Comparison of ENCODE assay signal across 18 mouse cellular contexts in genomic region chr7:84237655-84238054, GRCm38 (mm10).
DNase-seq lines count a peak whose midpoint lies in the region; ATAC-seq and TF ChIP-seq lines count a peak whose summit lies in the region.
"Had no signal": no experiment of that assay in that cellular context is flagged by ENCODE, and none has a peak within 500 bp of the region (broad histone marks: within the 10 kb centered on the region; RNA-seq: fewer than 3 reads in every experiment).

No protein-coding gene starts in this region.

- H3K9ac ChIP-seq in embryonic facial prominence, embryonic 11.5 days (replicated peaks; ENCODE audit: low read length) = no peak overlapping the region
- H3K9ac ChIP-seq in limb, embryonic 15.5 days = no peak overlapping the region
- H3K9ac ChIP-seq in heart, embryonic 12.5 days = no peak overlapping the region
- H3K9ac ChIP-seq: forebrain, embryonic 15.5 days; liver, embryonic 14.5 days had no signal

- no peaks in the 10 kb centered on the region for H3K27me3 ChIP-seq in embryonic facial prominence, embryonic 11.5 days (ENCODE audit: control insufficient read depth, insufficient read depth, low read length)
- H3K27me3 ChIP-seq in embryonic facial prominence, embryonic 10.5 days (replicated peaks; ENCODE audit: low read depth, poor library complexity, severe bottlenecking) = no peaks in the 10 kb centered on the region
- no peaks in the 10 kb centered on the region for H3K27me3 ChIP-seq in limb, embryonic 15.5 days
- H3K27me3 ChIP-seq in myocyte (ENCODE audit: control insufficient read depth, insufficient read depth, insufficient read length) = no peaks in the 10 kb centered on the region
- no peaks in the 10 kb centered on the region for H3K27me3 ChIP-seq in heart, embryonic 12.5 days (replicated peaks)
- no peaks in the 10 kb centered on the region for H3K27me3 ChIP-seq in cerebellum, adult 2 months (ENCODE audit: control insufficient read depth, insufficient read depth, low read length)
- H3K27me3 ChIP-seq: forebrain, embryonic 15.5 days had no signal

- no peaks in the 10 kb centered on the region for H3K9me3 ChIP-seq in embryonic facial prominence, embryonic 11.5 days (replicated peaks; ENCODE audit: control insufficient read depth, low read length)
- no peaks in the 10 kb centered on the region for H3K9me3 ChIP-seq in embryonic facial prominence, embryonic 10.5 days
- no peaks in the 10 kb centered on the region for H3K9me3 ChIP-seq in limb, embryonic 15.5 days
- H3K9me3 ChIP-seq in heart, embryonic 12.5 days (replicated peaks) = no peaks in the 10 kb centered on the region
- H3K9me3 ChIP-seq: forebrain, embryonic 15.5 days had no signal

- H3K36me3 ChIP-seq in embryonic facial prominence, embryonic 11.5 days (replicated peaks; ENCODE audit: control insufficient read depth, insufficient read depth, low read depth, low read length) = no peaks in the 10 kb centered on the region
- no peaks in the 10 kb centered on the region for H3K36me3 ChIP-seq in embryonic facial prominence, embryonic 10.5 days (replicated peaks)
- H3K36me3 ChIP-seq in limb, embryonic 15.5 days = no peaks in the 10 kb centered on the region
- H3K36me3 ChIP-seq in myocyte (ENCODE audit: control insufficient read depth, insufficient read depth) = no peaks in the 10 kb centered on the region
- H3K36me3 ChIP-seq in heart, embryonic 12.5 days = no peaks in the 10 kb centered on the region
- H3K36me3 ChIP-seq: forebrain, embryonic 15.5 days had no signal

- peak; percentile 14 for DNase-seq in embryonic facial prominence, embryonic 11.5 days (ENCODE audit: low spot score)
- no peak for DNase-seq in embryonic facial prominence, embryonic 10.5 days (ENCODE audit: low spot score)
- DNase-seq in embryo, embryonic 11.5 days (ENCODE audit: low read depth, low spot score) = peak; percentile 17
- no peak for DNase-seq in right cerebral cortex, postnatal 14 days
- no peak for DNase-seq in cerebellum, adult 2 months
- DNase-seq: adrenal gland, postnatal 25 days; cerebellum, adult 9-11 months; gastrocnemius, postnatal 10 days; kidney, postnatal 14 days; right cerebral cortex, adult 18-20 months; spleen, adult 18-20 months; thymus, postnatal 4 days had no signal

- no peak overlapping the region for H3K4me3 ChIP-seq in embryonic facial prominence, embryonic 11.5 days (ENCODE audit: low read depth, low read length)
- H3K4me3 ChIP-seq in embryonic facial prominence, embryonic 10.5 days = no peak overlapping the region
- no peak overlapping the region for H3K4me3 ChIP-seq in limb, embryonic 15.5 days
- H3K4me3 ChIP-seq in myocyte = no peak overlapping the region
- no peak overlapping the region for H3K4me3 ChIP-seq in heart, embryonic 12.5 days
- no peak overlapping the region for H3K4me3 ChIP-seq in cerebellum, adult 2 months (replicated peaks; ENCODE audit: insufficient read depth, low read depth, low read length)
- H3K4me3 ChIP-seq: forebrain, embryonic 15.5 days had no signal

- WGBS in embryonic facial prominence, embryonic 11.5 days = 65% methylated on average over 4 of the region's 4 CpGs
- 71% methylated on average over 4 of the region's 4 CpGs for WGBS in embryonic facial prominence, embryonic 10.5 days
- WGBS in limb, embryonic 15.5 days = 56% methylated on average over 4 of the region's 4 CpGs
- WGBS in heart, embryonic 12.5 days = 74% methylated on average over 4 of the region's 4 CpGs
- 74% methylated on average over 4 of the region's 4 CpGs for WGBS in cerebellum, adult 2 months

- no peaks in the 10 kb centered on the region for H3K79me2 ChIP-seq in myocyte (ENCODE audit: control insufficient read depth, insufficient read depth)

- no peak for TF ChIP-seq CTCF in cerebellum, adult 2 months (IDR thresholded peaks at IDR 0.05; ENCODE audit: borderline replicate concordance, insufficient read depth, low read depth, low read length)

- TF ChIP-seq POLR2A in myocyte (IDR thresholded peaks at IDR 0.05; ENCODE audit: insufficient read length, low read depth) = no peak
- TF ChIP-seq POLR2A in cerebellum, adult 2 months (IDR thresholded peaks at IDR 0.05; ENCODE audit: borderline replicate concordance, insufficient read depth, low read length) = no peak

- no peak overlapping the region for H3ac ChIP-seq in myocyte (ENCODE audit: control insufficient read depth, insufficient read length)

- no peak for ATAC-seq in embryonic facial prominence, embryonic 11.5 days (replicated peaks; ENCODE audit: insufficient number of reproducible peaks, low FRiP score, low TSS enrichment, low read depth)
- no peak for ATAC-seq in limb, embryonic 15.5 days (ENCODE audit: insufficient number of reproducible peaks, low FRiP score, low TSS enrichment, low read depth)
- ATAC-seq in heart, embryonic 12.5 days (ENCODE audit: insufficient number of reproducible peaks, low FRiP score) = no peak
- ATAC-seq: forebrain, embryonic 15.5 days had no signal

- H3K27ac ChIP-seq in embryonic facial prominence, embryonic 11.5 days (replicated peaks; ENCODE audit: low read depth, low read length) = no peak overlapping the region
- H3K27ac ChIP-seq in embryonic facial prominence, embryonic 10.5 days (replicated peaks) = no peak overlapping the region
- H3K27ac ChIP-seq in limb, embryonic 15.5 days = peak overlapping the region; percentile 30; the same call in 1 of the 2 replicates
- H3K27ac ChIP-seq in heart, embryonic 12.5 days (ENCODE audit: poor library complexity, severe bottlenecking) = no peak overlapping the region
- H3K27ac ChIP-seq in cerebellum, adult 2 months (ENCODE audit: insufficient read depth, low read length) = no peak overlapping the region
- H3K27ac ChIP-seq: forebrain, embryonic 15.5 days; liver, embryonic 14.5 days had no signal

- H3K4me2 ChIP-seq in embryonic facial prominence, embryonic 11.5 days (ENCODE audit: low read depth, low read length) = no peak overlapping the region
- H3K4me2 ChIP-seq in limb, embryonic 15.5 days = no peak overlapping the region
- peak overlapping the region; percentile 50 for H3K4me2 ChIP-seq in myocyte (ENCODE audit: low read depth)
- H3K4me2 ChIP-seq in heart, embryonic 12.5 days = no peak overlapping the region
- H3K4me2 ChIP-seq: forebrain, embryonic 15.5 days; heart, embryonic 11.5 days had no signal

- H3K4me1 ChIP-seq in embryonic facial prominence, embryonic 11.5 days (ENCODE audit: control insufficient read depth, insufficient read depth, low read length) = no peaks in the 10 kb centered on the region
- no peaks in the 10 kb centered on the region for H3K4me1 ChIP-seq in embryonic facial prominence, embryonic 10.5 days
- 0 out of 2 replicates have a peak, but pooled peaks cover 5% of the 10 kb centered on the region for H3K4me1 ChIP-seq in limb, embryonic 15.5 days
- no peaks in the 10 kb centered on the region for H3K4me1 ChIP-seq in heart, embryonic 12.5 days (replicated peaks)
- H3K4me1 ChIP-seq in cerebellum, adult 2 months (ENCODE audit: control insufficient read depth, insufficient read depth, low read length) = no peaks in the 10 kb centered on the region
- H3K4me1 ChIP-seq: forebrain, embryonic 15.5 days had no signal

TF ChIP-seq in myocyte, 11 proteins besides CTCF, POLR2A, EP300 and RAD21:
- TF ChIP-seq E2F4 (IDR thresholded peaks at IDR 0.05; ENCODE audit: insufficient read depth) = no peak
- no peak for TF ChIP-seq SRF (IDR thresholded peaks at IDR 0.05; ENCODE audit: control insufficient read depth, insufficient read length, low read depth)
- TF ChIP-seq REST (IDR thresholded peaks at IDR 0.05; ENCODE audit: insufficient read depth, insufficient read length) = no peak
- TF ChIP-seq USF1 (IDR thresholded peaks at IDR 0.05; ENCODE audit: low read depth) = no peak
- peak; percentile 86 to 95 (median 94) for TF ChIP-seq MYOD1 (IDR thresholded peaks at IDR 0.05; ENCODE audit: control insufficient read depth in 1 of 3, insufficient read length in 2 of 3, low read depth in 2 of 3)
- TF ChIP-seq TCF12 (IDR thresholded peaks at IDR 0.05; ENCODE audit: insufficient read depth, poor library complexity, severe bottlenecking) = peak; percentile 63
- TF ChIP-seq TCF3 (IDR thresholded peaks at IDR 0.05; ENCODE audit: insufficient read length, low read depth) = no peak
- no peak for TF ChIP-seq CEBPB (IDR thresholded peaks at IDR 0.05; ENCODE audit: insufficient read depth, poor library complexity, severe bottlenecking)
- no peak for TF ChIP-seq MAX (IDR thresholded peaks at IDR 0.05; ENCODE audit: low read depth)
- no peak for TF ChIP-seq POLR2AphosphoS2 (IDR thresholded peaks at IDR 0.05; ENCODE audit: insufficient read length, low read depth)
- peak in 2 of 3 experiments; percentile 61 to 62 for TF ChIP-seq MYOG (IDR thresholded peaks at IDR 0.05; ENCODE audit: control insufficient read depth in 1 of 3, insufficient read depth in 1 of 3, insufficient read length in 2 of 3, low read depth in 2 of 3)

Comparison
In these comparisons a context has a peak if more than half of its experiments do, and no peak if none do; other contexts are left out.
1. DNase-seq: peak in embryonic facial prominence, embryonic 11.5 days (single experiment) and embryo, embryonic 11.5 days (single experiment); none in embryonic facial prominence, embryonic 10.5 days (single experiment), right cerebral cortex, postnatal 14 days (single experiment) and cerebellum, adult 2 months (0 of 2).